Mouse (Mus musculus) G1E (cell line): ENCODE results near the gene Klhdc8a. TPM values are rescaled to one million over a fixed set of nuclear protein-coding genes. Genes with fewer than 3 reads are reported as not detected.
A peak's percentile ranks its signal among the peaks of the same experiment; 100 is the strongest.

ENCODE experiments used
- ATAC-seq: 2 replicates; pipeline ENCODE4 v1.8.0; 2016; ENCODE audit warnings: mild to moderate bottlenecking; ENCODE audit not compliant: insufficient number of reproducible peaks, poor library complexity, low FRiP score, severe bottlenecking; ENCODE audit errors: extremely low read depth
- DNase-seq: peaks from one replicate; pipeline ENCODE4 v3.0.0; 2012; ENCODE audit warnings: low spot score
- H3K27me3 ChIP-seq: 2 replicates; pipeline ENCODE4 v1.6.1; 2012; ENCODE audit warnings: mild to moderate bottlenecking, low read length, inconsistent platforms; ENCODE audit not compliant: insufficient read depth
- H3K36me3 ChIP-seq: replicated peaks from 2 replicates; pipeline ENCODE3; 2012; ENCODE audit warnings: mild to moderate bottlenecking, inconsistent platforms
- H3K4me1 ChIP-seq: 2 replicates; pipeline ENCODE4 v1.6.1; 2012; ENCODE audit warnings: low read depth, low read length, inconsistent platforms, mixed read lengths; ENCODE audit not compliant: insufficient read depth
- H3K4me3 ChIP-seq: 2 replicates; pipeline ENCODE4 v1.5.1; 2012; ENCODE audit warnings: low read depth, mild to moderate bottlenecking, inconsistent platforms, low read length, moderate library complexity, mixed read lengths
- H3K9me3 ChIP-seq: replicated peaks from 2 replicates; pipeline ENCODE4 v1.6.1; 2012; ENCODE audit warnings: inconsistent platforms
- CTCF ChIP-seq: IDR thresholded peaks from 2 replicates; pipeline ENCODE4 v1.5.1; 2012; ENCODE audit warnings: low read depth, low read length, inconsistent platforms, mixed read lengths
- GATA1 ChIP-seq: IDR thresholded peaks from 2 replicates; pipeline ENCODE4 v1.6.1; 2012; ENCODE audit warnings: borderline replicate concordance, low read length, inconsistent platforms, mixed read lengths
- GATA2 ChIP-seq: IDR thresholded peaks from 2 replicates; pipeline ENCODE4 v1.6.1; 2012; ENCODE audit warnings: low read depth, low read length, inconsistent platforms, borderline replicate concordance
- POLR2AphosphoS5 ChIP-seq: IDR thresholded peaks from 2 replicates; pipeline ENCODE4 v1.6.1; 2012; ENCODE audit warnings: low read depth, low read length, inconsistent platforms; ENCODE audit not compliant: insufficient replicate concordance
- TAL1 ChIP-seq: conservative IDR thresholded peaks from 2 replicates; pipeline ENCODE4 v1.6.1; 2012; ENCODE audit warnings: low read depth, low read length, inconsistent platforms, mixed read lengths
- polyA plus RNA-seq: library from polyadenylated mRNA; stranded (reverse); fragments of >175 nt; gene quantifications from 2 replicates; pipeline ENCODE4 v1.2.3, GENCODE M21; 2012
- total RNA-seq, 2 experiments: library from RNA; stranded (forward) in 1 of 2; stranded (reverse) in 1 of 2; fragments of 200-1000 nt in 1 of 2; fragments of >200 nt in 1 of 2; fragmentation: Nextera tagmentation in 1 of 2; gene quantifications; 2 replicates each; pipeline ENCODE4 v1.2.3; 2014 to 2017

Klhdc8a gene
- total and polyA plus RNA-seq, 3 experiments, result 0.11 TPM; not detected in 2

DNA sequence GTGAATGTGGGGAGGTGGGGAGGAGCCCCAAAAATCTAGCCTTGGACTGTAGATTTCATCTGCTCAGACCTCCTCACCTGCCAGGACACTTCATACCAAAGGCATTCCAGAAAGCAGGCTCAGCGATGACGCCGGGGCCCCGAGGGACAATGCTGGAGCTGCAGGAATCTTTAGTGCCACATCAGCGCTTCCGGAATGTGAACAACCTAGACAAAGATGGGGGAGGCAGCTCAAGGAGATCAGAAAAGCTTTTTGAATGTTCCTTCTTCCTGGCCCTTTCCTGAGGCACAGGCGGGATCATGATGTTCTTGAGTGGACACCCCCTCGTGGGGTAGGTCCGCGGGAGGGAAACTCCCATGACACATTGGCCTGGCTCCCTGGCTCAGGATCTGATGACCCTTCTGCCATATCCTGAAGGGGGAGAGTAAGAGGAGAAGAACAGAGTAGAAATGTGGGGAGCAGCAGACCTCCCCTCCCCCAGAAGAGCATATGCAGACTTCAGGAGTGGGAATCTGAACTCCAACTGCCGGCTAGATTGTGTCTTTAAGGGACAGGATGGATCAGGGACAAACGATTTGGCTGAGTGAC, 37.0 kb downstream of the Klhdc8a start:
- no peaks in the 10 kb centered on the region for H3K36me3 ChIP-seq
- peaks cover 37% of the 10 kb centered on the region for H3K27me3 ChIP-seq
- H3K4me3 ChIP-seq, result no peak overlapping the region
- TF ChIP-seq CTCF (no peak), POLR2AphosphoS5 (no peak), GATA1 (no peak), TAL1 (no peak), GATA2 (no peak)
- DNase-seq (no peak), ATAC-seq (no peak)
- H3K4me1 ChIP-seq, result peaks cover 56% of the 10 kb centered on the region
- H3K9me3 ChIP-seq, result no peaks in the 10 kb centered on the region

DNA sequence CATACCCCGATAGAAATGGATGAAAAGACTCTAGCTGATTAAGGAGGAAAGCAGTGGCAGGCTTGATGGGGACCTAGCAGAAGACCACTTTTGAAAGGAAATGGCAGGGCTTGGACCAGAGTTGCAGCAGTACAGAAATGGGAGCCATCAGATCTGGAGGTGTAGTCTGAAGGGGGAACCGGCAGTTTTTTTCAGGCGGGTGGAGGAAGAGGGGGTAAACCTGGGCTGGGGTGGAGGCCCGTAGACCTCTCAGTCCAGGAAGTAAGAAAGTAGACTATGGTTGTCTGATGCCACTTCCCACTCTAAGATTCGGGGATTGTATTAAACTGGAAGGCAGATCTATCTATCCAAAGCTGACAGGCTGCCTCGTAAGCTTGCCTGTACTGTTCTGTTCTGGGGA, 38.5 kb downstream of the Klhdc8a start:
- DNase-seq (no peak), ATAC-seq (no peak)
- peaks cover 23% of the 10 kb centered on the region for H3K27me3 ChIP-seq
- H3K36me3 ChIP-seq, result no peaks in the 10 kb centered on the region
- H3K4me1 ChIP-seq, result peaks cover 71% of the 10 kb centered on the region
- TF ChIP-seq GATA1, result no peak
- TF ChIP-seq POLR2AphosphoS5, result no peak
- TF ChIP-seq CTCF, result no peak
- TF ChIP-seq TAL1, result no peak
- H3K9me3 ChIP-seq, result no peaks in the 10 kb centered on the region
- H3K4me3 ChIP-seq, result no peak overlapping the region

DNA sequence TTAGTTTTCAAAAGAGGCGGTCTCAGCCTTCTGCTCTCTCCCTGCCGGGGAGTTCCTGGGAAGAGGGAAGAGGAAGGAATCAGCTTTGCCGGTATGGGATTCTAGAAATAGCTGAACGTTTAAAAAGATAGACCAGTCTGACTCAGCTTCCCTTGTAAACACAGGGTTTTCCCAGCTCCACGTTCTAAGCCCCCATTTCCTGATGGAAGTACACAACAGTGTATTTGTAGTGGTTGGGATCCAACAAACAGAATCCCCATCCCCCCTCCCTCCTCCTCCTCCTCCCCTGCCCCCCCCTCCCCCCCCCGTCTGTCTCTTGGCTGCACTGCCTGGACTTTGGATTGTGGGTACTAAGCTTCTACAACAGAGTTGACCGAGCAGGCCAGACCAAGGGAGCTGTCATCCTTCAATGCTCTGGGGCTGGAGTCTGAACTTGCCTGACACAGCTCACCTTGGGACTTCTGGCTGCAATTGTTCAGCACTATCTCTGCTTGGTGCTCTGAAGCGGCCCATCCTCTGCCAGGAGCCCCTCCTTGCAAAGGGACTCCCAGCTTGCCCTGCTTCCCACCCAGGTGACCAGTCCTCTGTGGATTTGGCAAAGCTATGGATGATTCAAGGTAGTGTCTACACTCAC, 39.7 kb downstream of the Klhdc8a start:
- Histone ChIP-seq H3K36me3 (no peaks in the 10 kb centered on the region), H3K4me1 (peaks cover 82% of the 10 kb centered on the region), H3K4me3 (no peak overlapping the region), H3K9me3 (no peaks in the 10 kb centered on the region), H3K27me3 (peaks cover 15% of the 10 kb centered on the region; the same call in 1 of the 2 replicates)
- ATAC-seq (no peak), DNase-seq (no peak)
- TF ChIP-seq TAL1 (no peak), GATA2 (no peak), POLR2AphosphoS5 (no peak), GATA1 (no peak), CTCF (no peak)

DNA sequence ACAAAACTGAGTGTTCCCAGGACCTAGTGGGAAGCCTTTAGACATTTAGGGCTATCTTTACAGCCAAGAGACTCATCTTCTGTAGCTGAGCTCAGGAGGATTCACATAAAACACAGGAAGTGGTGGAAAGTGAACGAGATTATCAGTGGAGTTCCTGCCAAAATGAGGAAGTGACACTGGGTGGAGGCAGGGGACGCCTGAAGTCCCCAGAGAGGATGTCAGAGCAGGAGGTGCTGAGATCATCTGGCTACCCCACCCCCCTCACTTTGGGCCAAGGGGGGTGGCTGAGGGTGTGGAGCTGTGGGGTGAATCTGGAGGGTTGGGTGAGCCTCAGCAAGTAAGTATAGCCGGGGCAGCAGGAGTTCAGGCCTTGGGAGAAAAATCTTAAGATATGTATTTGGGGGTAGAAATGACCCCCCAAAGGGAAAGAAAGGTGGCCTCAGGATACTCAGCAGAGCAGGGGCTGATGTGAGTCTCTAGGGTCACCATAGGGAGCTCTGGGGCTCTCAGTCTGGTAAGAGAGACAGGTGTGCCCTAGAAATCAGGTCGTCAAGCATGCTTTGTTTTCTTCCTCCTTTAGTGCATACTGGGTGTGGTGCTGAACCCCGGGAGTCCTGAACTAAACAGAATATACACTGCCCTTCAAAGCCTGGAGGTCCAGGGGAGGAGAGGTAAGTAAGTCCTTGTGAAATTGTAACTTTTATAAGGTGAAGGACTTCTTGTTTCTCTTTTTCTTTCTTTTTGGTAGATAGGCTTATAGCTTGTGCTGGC, 43.5 kb downstream of the Klhdc8a start:
- peak overlapping the region; percentile 61 for H3K4me3 ChIP-seq
- peaks cover 11% of the 10 kb centered on the region; the same call in 1 of the 2 replicates for H3K27me3 ChIP-seq
- peaks cover 26% of the 10 kb centered on the region for H3K36me3 ChIP-seq
- DNase-seq, result peak; percentile 97
- no peaks in the 10 kb centered on the region for H3K9me3 ChIP-seq
- TF ChIP-seq GATA2 (no peak), POLR2AphosphoS5 (no peak)
- peaks cover 71% of the 10 kb centered on the region for H3K4me1 ChIP-seq
- peak; percentile 98 for ATAC-seq

DNA sequence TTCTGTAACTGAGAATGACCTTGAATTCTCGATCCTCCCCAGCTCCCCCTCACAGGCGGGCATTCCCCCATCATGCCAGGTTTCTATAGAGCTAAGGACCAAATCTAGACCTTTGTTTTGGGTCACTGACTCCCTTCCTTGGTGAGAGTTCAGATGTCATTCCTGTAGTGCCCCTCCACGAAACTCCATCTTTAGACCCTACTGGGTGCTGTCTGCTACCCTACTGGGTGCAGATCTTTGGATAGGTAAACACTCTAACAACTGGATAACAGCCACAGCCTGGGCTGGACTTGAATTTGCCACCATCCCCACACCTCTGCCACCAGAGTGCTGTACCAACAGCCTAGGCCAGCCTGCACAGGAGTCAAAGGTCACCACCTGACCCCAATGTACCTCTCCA, 44.1 kb downstream of the Klhdc8a start:
- peaks cover 11% of the 10 kb centered on the region; the same call in 1 of the 2 replicates for H3K27me3 ChIP-seq
- DNase-seq, result no peak
- no peak for ATAC-seq
- no peaks in the 10 kb centered on the region for H3K9me3 ChIP-seq
- TF ChIP-seq GATA1, result no peak
- TF ChIP-seq GATA2, result no peak
- TF ChIP-seq TAL1, result no peak
- TF ChIP-seq CTCF, result no peak
- no peak for TF ChIP-seq POLR2AphosphoS5
- H3K4me3 ChIP-seq, result peak overlapping the region; percentile 61
- H3K36me3 ChIP-seq, result peaks cover 27% of the 10 kb centered on the region
- peaks cover 65% of the 10 kb centered on the region for H3K4me1 ChIP-seq

DNA sequence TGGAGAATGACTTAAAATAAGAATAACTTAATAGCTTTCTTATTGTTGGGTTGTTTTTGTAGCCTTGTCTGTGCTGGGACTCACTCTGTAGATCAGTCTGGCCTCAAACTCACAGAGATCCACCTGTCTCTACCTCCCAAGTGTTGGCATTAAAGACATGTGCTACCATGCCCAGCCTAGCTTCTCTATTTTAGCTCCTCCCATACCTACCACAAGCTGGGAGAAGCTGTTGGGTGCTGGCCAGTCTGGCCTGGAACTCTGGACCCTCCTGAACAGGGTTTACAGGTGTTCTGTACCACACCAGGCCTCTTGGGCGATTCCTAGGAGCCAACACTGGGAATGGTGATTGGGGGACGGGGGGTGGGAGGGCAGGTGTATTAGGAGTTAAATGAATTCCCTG, 44.8 kb downstream of the Klhdc8a start:
- no peak for TF ChIP-seq CTCF
- TF ChIP-seq POLR2AphosphoS5, result no peak
- no peak for TF ChIP-seq TAL1
- no peak for TF ChIP-seq GATA1
- no peak for TF ChIP-seq GATA2
- DNase-seq (no peak), ATAC-seq (no peak)
- no peak overlapping the region for H3K4me3 ChIP-seq
- peaks cover 14% of the 10 kb centered on the region; the same call in 1 of the 2 replicates for H3K27me3 ChIP-seq
- H3K4me1 ChIP-seq, result peaks cover 64% of the 10 kb centered on the region
- H3K36me3 ChIP-seq, result peaks cover 29% of the 10 kb centered on the region
- no peaks in the 10 kb centered on the region for H3K9me3 ChIP-seq
